Mouse (Mus musculus) hindbrain, embryonic 10.5 days (tissue): ENCODE measurements around the gene Zfp866. TPM values are rescaled to one million over a fixed set of nuclear protein-coding genes. Genes with fewer than 3 reads are reported as not detected.
A peak's percentile ranks its signal among the peaks of the same experiment; 100 is the strongest.

Source experiments
- DNase-seq: peaks from one replicate; pipeline ENCODE4 v3.0.0-alpha.2; 2017; ENCODE audit warnings: low spot score
- H3K27ac ChIP-seq: fragments of 300-500 bp; sonication (generic); 2 replicates; pipeline ENCODE4 v1.5.1; 2016; ENCODE audit warnings: mild to moderate bottlenecking, moderate library complexity
- H3K27me3 ChIP-seq: fragments of 300-500 bp; sonication (generic); 2 replicates; pipeline ENCODE4 v1.6.1; 2016; ENCODE audit warnings: mild to moderate bottlenecking; ENCODE audit not compliant: poor library complexity, insufficient read depth, severe bottlenecking
- H3K36me3 ChIP-seq: fragments of 300-500 bp; sonication (generic); 2 replicates; pipeline ENCODE4 v1.6.1; 2016; ENCODE audit warnings: mild to moderate bottlenecking, moderate library complexity
- H3K4me1 ChIP-seq: fragments of 300-500 bp; sonication (generic); replicated peaks from 2 replicates; pipeline ENCODE4 v1.6.1; 2016; ENCODE audit warnings: mild to moderate bottlenecking
- H3K4me3 ChIP-seq: fragments of 300-500 bp; sonication (generic); 2 replicates; pipeline ENCODE4 v1.5.1; 2016; ENCODE audit warnings: mild to moderate bottlenecking, moderate library complexity
- H3K9me3 ChIP-seq: fragments of 300-500 bp; sonication (generic); 2 replicates; pipeline ENCODE4 v1.6.1; 2016; ENCODE audit warnings: mild to moderate bottlenecking, moderate library complexity
- WGBS: fragments of 180-500 bp; shearing (Covaris S2); methylation state at CpG from one replicate; pipeline ENCODE4 v1.1.7; 2016; 5-methylcytosine and 5-hydroxymethylcytosine counted together
- polyA plus RNA-seq: library from polyadenylated mRNA; unstranded; fragments of >200 nt; fragmentation: Nextera tagmentation; extraction: Ambion mirVana; gene quantifications from 2 replicates; pipeline ENCODE4 v1.2.1, GENCODE M21; 2016

Gene Zfp866
- polyA plus RNA-seq, 1 experiment from 2014 or later, result 31.5 TPM

- WGBS, result 88% methylated on average over 2 of the region's 2 CpGs
- Histone ChIP-seq H3K36me3 (peaks cover 31% of the 10 kb centered on the region), H3K4me3 (no peak overlapping the region), H3K27ac (no peak overlapping the region), H3K27me3 (no peaks in the 10 kb centered on the region), H3K4me1 (peaks cover 13% of the 10 kb centered on the region), H3K9me3 (no peaks in the 10 kb centered on the region)
- DNase-seq, result no peak
Measured at GRCm38 (mm10) chr8:69752437-69752836, 38.5 kb downstream of the Zfp866 start.

- peak; percentile 96 for DNase-seq
- no peaks in the 10 kb centered on the region for H3K27me3 ChIP-seq
- H3K9me3 ChIP-seq, result no peaks in the 10 kb centered on the region
- WGBS, result 3% methylated on average over 48 of the region's 48 CpGs
- H3K4me1 ChIP-seq, result peaks cover 13% of the 10 kb centered on the region
- peaks cover 11% of the 10 kb centered on the region for H3K36me3 ChIP-seq
- peak within 1 kb of the TSS; percentile 98 for H3K27ac ChIP-seq
- H3K4me3 ChIP-seq, result peak within 1 kb of the TSS; percentile 75
Measured at GRCm38 (mm10) chr8:69749544-69750454, 41.2 kb downstream of the Zfp866 start, which contains the start of gene Zfp963. Gene Zfp963, minus strand, starts transcription at chr8:69749970.

- Histone ChIP-seq H3K27ac (no peak overlapping the region), H3K9me3 (no peaks in the 10 kb centered on the region), H3K27me3 (no peaks in the 10 kb centered on the region), H3K4me1 (no peaks in the 10 kb centered on the region), H3K4me3 (no peak overlapping the region), H3K36me3 (peaks cover 28% of the 10 kb centered on the region)
- 81% methylated on average over 2 of the region's 2 CpGs for WGBS
- DNase-seq, result no peak
Measured at GRCm38 (mm10) chr8:69741231-69741630, 49.7 kb downstream of the Zfp866 start.

- Histone ChIP-seq H3K27me3 (no peaks in the 10 kb centered on the region), H3K36me3 (peaks cover 28% of the 10 kb centered on the region), H3K9me3 (no peaks in the 10 kb centered on the region), H3K4me3 (no peak overlapping the region), H3K27ac (no peak overlapping the region), H3K4me1 (no peaks in the 10 kb centered on the region)
- 84% methylated on average over 6 of the region's 6 CpGs for WGBS
- no peak for DNase-seq
Measured at GRCm38 (mm10) chr8:69740763-69741162, 50.2 kb downstream of the Zfp866 start.

- no peak for DNase-seq
Measured at GRCm38 (mm10) chr8:69735495-69735894, 55.5 kb downstream of the Zfp866 start.

GRCm38 (mm10) chr8:69717232-69717580 is 73.8 kb downstream of the Zfp866 start:
- H3K27me3 ChIP-seq, result no peaks in the 10 kb centered on the region
- no peaks in the 10 kb centered on the region for H3K9me3 ChIP-seq
- DNase-seq, result no peak
- 46% methylated on average over 5 of the region's 5 CpGs for WGBS
- H3K4me3 ChIP-seq, result peak overlapping the region; percentile 84
- H3K27ac ChIP-seq, result peak overlapping the region; percentile 98
- H3K36me3 ChIP-seq, result peaks cover 15% of the 10 kb centered on the region
- H3K4me1 ChIP-seq, result peaks cover 18% of the 10 kb centered on the region

More at GRCm38 (mm10) chr8:69735495-69735894, 55.5 kb downstream of the Zfp866 start:
- Histone ChIP-seq H3K27me3 (no peaks in the 10 kb centered on the region), H3K4me3 (no peak overlapping the region), H3K27ac (no peak overlapping the region), H3K36me3 (no peaks in the 10 kb centered on the region), H3K4me1 (no peaks in the 10 kb centered on the region; the same call in 1 of the 2 replicates), H3K9me3 (no peaks in the 10 kb centered on the region)
- WGBS, result 80% methylated on average over 1 of the region's 1 CpGs

- Histone ChIP-seq H3K4me1 (peaks cover 18% of the 10 kb centered on the region), H3K4me3 (peak overlapping the region; percentile 84), H3K27ac (peak overlapping the region; percentile 98), H3K36me3 (peaks cover 21% of the 10 kb centered on the region), H3K27me3 (no peaks in the 10 kb centered on the region), H3K9me3 (no peaks in the 10 kb centered on the region)
- WGBS, result under 1% methylated on average over 52 of the region's 52 CpGs
- DNase-seq, result peak; percentile 95
Measured at GRCm38 (mm10) chr8:69716403-69717231, 74.4 kb downstream of the Zfp866 start.

- DNase-seq, result no peak
- Histone ChIP-seq H3K9me3 (no peaks in the 10 kb centered on the region), H3K4me3 (peak overlapping the region; percentile 84), H3K36me3 (peaks cover 34% of the 10 kb centered on the region), H3K27me3 (no peaks in the 10 kb centered on the region), H3K4me1 (peaks cover 18% of the 10 kb centered on the region), H3K27ac (no peak overlapping the region)
- 82% methylated on average over 6 of the region's 6 CpGs for WGBS
Measured at GRCm38 (mm10) chr8:69715366-69715765, 75.6 kb downstream of the Zfp866 start.

GRCm38 (mm10) chr8:69713516-69713915 is 77.5 kb downstream of the Zfp866 start:
- 0 out of 2 replicates have a peak, but pooled peaks cover 4% of the 10 kb centered on the region for H3K9me3 ChIP-seq
- H3K27ac ChIP-seq, result no peak overlapping the region
- no peak for DNase-seq
- 95% methylated on average over 8 of the region's 8 CpGs for WGBS
- no peak overlapping the region for H3K4me3 ChIP-seq
- H3K4me1 ChIP-seq, result peaks cover 18% of the 10 kb centered on the region
- peaks cover 52% of the 10 kb centered on the region for H3K36me3 ChIP-seq
- no peaks in the 10 kb centered on the region for H3K27me3 ChIP-seq

Other genes starting within 250 kb of the Zfp866 start
- gene Zfp868, start 165.6 kb downstream of the Zfp866 start, polyA plus RNA-seq, result 34.3 and 36.8 TPM in 2 replicates
- 2.3 and 2.8 TPM in 2 replicates for gene Zfp964, start 136.7 kb downstream of the Zfp866 start, polyA plus RNA-seq
- 28.0 and 34.2 TPM in 2 replicates for gene Zfp869, start 80.5 kb downstream of the Zfp866 start, polyA plus RNA-seq
- 6.2 and 6.3 TPM in 2 replicates for gene Zfp963, start 41.2 kb downstream of the Zfp866 start, polyA plus RNA-seq
- 0.58 and 1.1 TPM in 2 replicates for gene Gm20422, start 16.3 kb downstream of the Zfp866 start, polyA plus RNA-seq
- 61.1 and 61.6 TPM in 2 replicates for gene Atp13a1, start within 50 bp of the Zfp866 start, polyA plus RNA-seq
- gene Gmip, start 17.5 kb upstream of the Zfp866 start, polyA plus RNA-seq, result 10.4 and 16.5 TPM in 2 replicates
- gene Lpar2, start 31.3 kb upstream of the Zfp866 start, polyA plus RNA-seq, result 0.63 and 0.73 TPM in 2 replicates
- gene Pbx4, start 41.3 kb upstream of the Zfp866 start, polyA plus RNA-seq, result 39.8 and 49.9 TPM in 2 replicates
- 0.44 and 0.47 TPM in 2 replicates for gene Cilp2, start 96.5 kb upstream of the Zfp866 start, polyA plus RNA-seq
- 4.7 and 4.8 TPM in 2 replicates for gene Tssk6, start 111.0 kb upstream of the Zfp866 start, polyA plus RNA-seq
- 166 and 177 TPM in 2 replicates for gene Ndufa13, start 111.4 kb upstream of the Zfp866 start, polyA plus RNA-seq
- gene Yjefn3, start 111.5 kb upstream of the Zfp866 start, polyA plus RNA-seq, result 4.9 and 7.3 TPM in 2 replicates
- gene Gatad2a, start 205.2 kb upstream of the Zfp866 start, polyA plus RNA-seq, result 46.9 and 50.3 TPM in 2 replicates